Comparison of ENCODE assay signal across 12 mouse cellular contexts in the genomic region with DNA sequence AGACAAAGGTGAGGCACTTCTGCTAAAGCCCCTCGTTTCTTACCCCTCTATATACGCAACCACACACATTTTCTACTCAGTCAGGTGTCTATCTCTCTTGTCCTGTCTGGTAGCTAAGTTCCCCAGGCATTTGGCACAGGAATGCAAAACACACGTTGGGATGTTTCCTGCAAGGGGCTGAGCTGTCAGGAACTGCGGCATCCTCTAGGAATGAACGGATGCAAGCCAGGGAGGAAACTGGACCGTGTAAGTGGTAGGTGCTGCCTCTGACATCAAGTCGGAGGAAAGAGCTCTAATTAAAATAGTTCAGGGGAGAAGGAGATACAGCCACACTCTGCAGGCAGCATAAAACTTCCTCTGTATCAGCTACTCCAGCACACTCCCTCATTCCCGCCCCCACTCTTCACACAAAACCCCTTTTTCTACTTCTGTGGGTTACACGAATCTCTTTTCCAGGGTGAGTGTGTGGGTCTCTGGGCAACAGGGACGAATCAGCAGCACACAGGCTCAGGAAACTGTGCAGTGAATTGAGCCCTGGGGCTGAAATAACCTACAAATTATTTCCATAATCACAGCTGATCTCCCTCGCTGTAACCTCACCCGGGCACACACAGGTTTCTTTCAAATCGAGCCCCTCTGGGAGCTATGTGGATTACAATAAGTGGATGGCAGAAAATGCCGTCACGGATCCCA.
DNase-seq lines count a peak whose midpoint lies in the region; ATAC-seq lines count a peak whose summit lies in the region.
"Had no signal": no experiment of that assay in that cellular context is flagged by ENCODE, and none has a peak within 500 bp of the region (broad histone marks: within the 10 kb centered on the region; RNA-seq: fewer than 3 reads in every experiment).

No protein-coding gene starts in this region.

- no peak overlapping the region for H3K9ac ChIP-seq in forebrain, embryonic 16.5 days (replicated peaks; ENCODE audit: low read depth, low read length)
- H3K9ac ChIP-seq in neural tube, embryonic 12.5 days: no peak overlapping the region
- no peak overlapping the region for H3K9ac ChIP-seq in hindbrain, embryonic 15.5 days
- H3K9ac ChIP-seq: liver, embryonic 13.5 days had no signal

- H3K27me3 ChIP-seq in forebrain, embryonic 10.5 days (ENCODE audit: poor library complexity, severe bottlenecking): no peaks in the 10 kb centered on the region
- H3K27me3 ChIP-seq in forebrain, embryonic 16.5 days (replicated peaks; ENCODE audit: control insufficient read depth, insufficient read depth, low read length): no peaks in the 10 kb centered on the region
- no peaks in the 10 kb centered on the region for H3K27me3 ChIP-seq in neural tube, embryonic 12.5 days (replicated peaks)
- H3K27me3 ChIP-seq in hindbrain, embryonic 15.5 days: no peaks in the 10 kb centered on the region
- H3K27me3 ChIP-seq: liver, embryonic 13.5 days had no signal

- H3K36me3 ChIP-seq in forebrain, embryonic 10.5 days (replicated peaks): peaks cover 41% of the 10 kb centered on the region
- no peaks in the 10 kb centered on the region for H3K36me3 ChIP-seq in forebrain, embryonic 16.5 days (ENCODE audit: control insufficient read depth, insufficient read depth)
- H3K36me3 ChIP-seq in neural tube, embryonic 12.5 days: 0 out of 2 replicates have a peak, but pooled peaks cover 3% of the 10 kb centered on the region
- H3K36me3 ChIP-seq in hindbrain, embryonic 15.5 days: no peaks in the 10 kb centered on the region

- H3K4me1 ChIP-seq in forebrain, embryonic 10.5 days: peaks cover 35% of the 10 kb centered on the region
- H3K4me1 ChIP-seq in forebrain, embryonic 16.5 days (replicated peaks; ENCODE audit: control insufficient read depth, insufficient read depth, low read length): peaks cover 7% of the 10 kb centered on the region; the same call in 1 of the 2 replicates
- H3K4me1 ChIP-seq in neural tube, embryonic 12.5 days: peaks cover 27% of the 10 kb centered on the region; the same call in 1 of the 2 replicates
- peaks cover 20% of the 10 kb centered on the region for H3K4me1 ChIP-seq in hindbrain, embryonic 15.5 days (replicated peaks)

- intact Hi-C loops in gastrocnemius, postnatal 36 days (cut with DNase I): no loop called here

- no peak; the same call in 1 of the 2 replicates for ATAC-seq in forebrain, embryonic 16.5 days
- ATAC-seq in neural tube, embryonic 12.5 days (ENCODE audit: low FRiP score, low read depth): peak; percentile 55
- no peak for ATAC-seq in hindbrain, embryonic 15.5 days (ENCODE audit: low FRiP score, low read depth)
- ATAC-seq: intestine, embryonic 16.5 days had no signal

- 61% methylated on average over 15 of the region's 15 CpGs for WGBS in forebrain, embryonic 10.5 days
- 36% methylated on average over 15 of the region's 15 CpGs for WGBS in forebrain, embryonic 16.5 days
- WGBS in neural tube, embryonic 12.5 days: 54% methylated on average over 15 of the region's 15 CpGs
- 47% methylated on average over 15 of the region's 15 CpGs for WGBS in hindbrain, embryonic 15.5 days

- H3K9me3 ChIP-seq in forebrain, embryonic 10.5 days: peaks cover 3% of the 10 kb centered on the region; the same call in 1 of the 2 replicates
- peaks cover 3% of the 10 kb centered on the region; the same call in 1 of the 2 replicates for H3K9me3 ChIP-seq in forebrain, embryonic 16.5 days (ENCODE audit: control insufficient read depth, low read length)
- no peaks in the 10 kb centered on the region for H3K9me3 ChIP-seq in neural tube, embryonic 12.5 days
- H3K9me3 ChIP-seq in hindbrain, embryonic 15.5 days: no peaks in the 10 kb centered on the region
- H3K9me3 ChIP-seq: liver, embryonic 13.5 days had no signal

- no peak overlapping the region for H3K4me3 ChIP-seq in forebrain, embryonic 10.5 days
- H3K4me3 ChIP-seq in forebrain, embryonic 16.5 days (replicated peaks; ENCODE audit: low read length): no peak overlapping the region
- no peak overlapping the region for H3K4me3 ChIP-seq in neural tube, embryonic 12.5 days
- H3K4me3 ChIP-seq in hindbrain, embryonic 15.5 days: no peak overlapping the region
- H3K4me3 ChIP-seq: liver, embryonic 13.5 days had no signal

- no peak overlapping the region for H3K4me2 ChIP-seq in forebrain, embryonic 16.5 days (ENCODE audit: low read length)
- H3K4me2 ChIP-seq in neural tube, embryonic 12.5 days (replicated peaks): no peak overlapping the region
- no peak overlapping the region for H3K4me2 ChIP-seq in hindbrain, embryonic 15.5 days
- H3K4me2 ChIP-seq: heart, embryonic 11.5 days; liver, embryonic 13.5 days had no signal

- H3K27ac ChIP-seq in forebrain, embryonic 10.5 days: 0 out of 2 replicates have a peak overlapping the region, but pooled peaks have one; percentile 30
- H3K27ac ChIP-seq in forebrain, embryonic 16.5 days (ENCODE audit: low read length): no peak overlapping the region
- no peak overlapping the region for H3K27ac ChIP-seq in neural tube, embryonic 12.5 days
- H3K27ac ChIP-seq in hindbrain, embryonic 15.5 days (replicated peaks): 0 out of 2 replicates have a peak overlapping the region, but pooled peaks have one; percentile 7
- H3K27ac ChIP-seq: liver, embryonic 13.5 days had no signal

- no peak for DNase-seq in forebrain, embryonic 10.5 days (ENCODE audit: extremely low spot score, low spot score)
- no peak for DNase-seq in neural tube, embryonic 10.5 days (ENCODE audit: extremely low spot score, low spot score)
- no peak for DNase-seq in gastrocnemius, adult 8-10 months (ENCODE audit: low spot score in 2 of 2)
- no peak for DNase-seq in gastrocnemius, postnatal 36 days
- DNase-seq in retina, postnatal 1 day: no peak
- DNase-seq: liver, embryonic 13.5 days; lung, postnatal 36 days had no signal

Comparison
In these comparisons a context has a peak if more than half of its experiments do, and no peak if none do; other contexts are left out.
1. H3K27ac ChIP-seq: peak in forebrain, embryonic 10.5 days (single experiment) and hindbrain, embryonic 15.5 days (single experiment); none in forebrain, embryonic 16.5 days (single experiment) and neural tube, embryonic 12.5 days (single experiment).